Mouse (Mus musculus): ENCODE data around the gene Tbc1d30. TPM values are rescaled to one million over a fixed set of nuclear protein-coding genes. Genes with fewer than 3 reads are reported as not detected.

Gene Tbc1d30
- polyA plus RNA-seq, 1 experiment, result 1.3 TPM

DNA sequence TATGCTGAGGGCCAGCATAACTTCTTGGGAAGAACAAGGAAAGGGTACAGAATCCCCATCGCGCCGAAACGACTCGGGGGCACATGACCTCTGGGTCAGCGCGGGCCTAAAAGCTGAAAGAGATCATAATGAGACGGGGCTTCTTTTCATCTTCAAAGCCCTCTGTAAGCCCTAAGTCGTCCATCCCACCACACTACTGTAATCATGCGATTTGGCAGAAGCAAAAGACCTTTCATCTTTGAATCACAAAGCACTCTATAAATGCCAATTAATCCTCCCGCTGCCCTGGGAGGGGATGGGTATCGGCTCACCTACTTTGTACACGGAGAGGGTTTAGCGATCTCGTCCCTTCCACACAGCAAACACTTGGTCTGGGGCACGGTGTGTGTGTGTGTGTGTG, 112.5 kb downstream of the Tbc1d30 start:
- Histone ChIP-seq H3K27ac (ENCODE audit: control insufficient read depth, insufficient read depth, low read depth, low read length) (no peak overlapping the region), H3K36me3 (ENCODE audit: control insufficient read depth, insufficient read depth, low read length) (no peaks in the 10 kb centered on the region), H3K4me3 (ENCODE audit: control insufficient read depth, low read depth, low read length) (no peak overlapping the region), H3K4me1 (ENCODE audit: control insufficient read depth, insufficient read depth, low read length) (no peaks in the 10 kb centered on the region; the same call in 1 of the 2 replicates), H3K27me3 (ENCODE audit: control insufficient read depth, insufficient read depth, low read length) (no peaks in the 10 kb centered on the region)
- TF ChIP-seq POLR2A (IDR thresholded peaks at IDR 0.05; ENCODE audit: control insufficient read depth, low read depth, low read length), result no peak
- TF ChIP-seq CTCF (IDR thresholded peaks at IDR 0.05; ENCODE audit: control insufficient read depth, insufficient read depth, insufficient replicate concordance, low read depth, low read length), result no peak

DNA sequence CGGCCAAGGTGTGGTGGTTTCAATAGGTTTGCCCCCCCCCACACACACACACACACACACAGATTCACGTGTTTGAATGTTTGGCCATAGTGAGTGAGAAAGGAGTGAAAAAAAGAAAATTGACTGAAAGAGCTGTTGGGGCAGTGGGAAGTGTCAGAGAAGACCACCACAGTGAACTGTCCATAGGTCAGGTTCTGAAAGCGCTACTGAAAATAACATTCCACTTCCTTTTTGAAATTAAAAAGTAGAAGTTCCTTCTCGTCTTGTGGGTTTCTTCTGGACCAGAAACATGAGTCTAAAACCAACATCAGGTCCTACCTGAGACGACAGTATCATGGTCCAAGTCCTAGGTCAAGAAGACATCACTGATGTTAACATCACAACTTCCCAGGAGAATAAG, 113.7 kb downstream of the Tbc1d30 start:
- H3K36me3 ChIP-seq (ENCODE audit: control insufficient read depth, insufficient read depth, low read length), result no peaks in the 10 kb centered on the region
- peak overlapping the region; percentile 17; the same call in 1 of the 2 replicates for H3K4me3 ChIP-seq (ENCODE audit: control insufficient read depth, low read depth, low read length)
- H3K27ac ChIP-seq (ENCODE audit: control insufficient read depth, insufficient read depth, low read depth, low read length), result no peak overlapping the region
- H3K4me1 ChIP-seq (ENCODE audit: control insufficient read depth, insufficient read depth, low read length), result no peaks in the 10 kb centered on the region
- TF ChIP-seq POLR2A (IDR thresholded peaks at IDR 0.05; ENCODE audit: control insufficient read depth, low read depth, low read length) (no peak), CTCF (IDR thresholded peaks at IDR 0.05; ENCODE audit: control insufficient read depth, insufficient read depth, insufficient replicate concordance, low read depth, low read length) (no peak)
- no peaks in the 10 kb centered on the region for H3K27me3 ChIP-seq (ENCODE audit: control insufficient read depth, insufficient read depth, low read length)

DNA sequence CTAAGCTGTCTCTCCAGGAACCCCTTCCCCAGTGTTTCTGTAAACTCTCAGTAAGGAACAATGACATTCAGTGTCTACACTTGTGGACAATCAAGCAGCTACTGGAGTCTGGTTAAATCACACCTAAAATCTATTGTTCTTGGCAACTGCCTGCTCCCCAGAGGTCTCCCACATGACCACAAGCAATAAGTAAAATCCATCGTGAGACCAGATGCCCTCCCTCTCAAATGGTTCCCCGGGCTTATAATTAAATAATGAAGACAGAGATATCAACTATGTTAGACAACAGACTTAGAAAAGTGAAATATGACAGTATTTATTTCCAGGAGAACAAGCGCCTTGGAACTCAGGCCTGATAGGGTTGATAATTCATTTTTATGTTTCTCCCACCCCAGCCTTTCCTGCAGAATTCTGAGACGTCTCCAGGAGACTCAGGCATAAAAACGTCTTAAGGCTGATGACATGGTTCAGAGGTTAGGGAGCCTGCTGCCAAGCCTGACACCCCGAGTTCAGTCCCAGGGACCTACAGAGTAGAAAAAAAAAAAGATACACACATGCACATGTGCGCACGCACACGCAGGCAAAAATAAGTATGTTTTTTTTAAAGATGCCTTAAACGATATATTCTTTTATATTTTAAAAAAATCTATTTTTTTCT, 115.8 kb downstream of the Tbc1d30 start:
- H3K27ac ChIP-seq (ENCODE audit: control insufficient read depth, insufficient read depth, low read depth, low read length), result no peak overlapping the region
- H3K4me3 ChIP-seq (ENCODE audit: control insufficient read depth, low read depth, low read length), result no peak overlapping the region
- no peaks in the 10 kb centered on the region for H3K27me3 ChIP-seq (ENCODE audit: control insufficient read depth, insufficient read depth, low read length)
- H3K4me1 ChIP-seq (ENCODE audit: control insufficient read depth, insufficient read depth, low read length), result no peaks in the 10 kb centered on the region
- TF ChIP-seq CTCF (IDR thresholded peaks at IDR 0.05; ENCODE audit: control insufficient read depth, insufficient read depth, insufficient replicate concordance, low read depth, low read length), result no peak
- TF ChIP-seq POLR2A (IDR thresholded peaks at IDR 0.05; ENCODE audit: control insufficient read depth, low read depth, low read length), result no peak
- no peaks in the 10 kb centered on the region for H3K36me3 ChIP-seq (ENCODE audit: control insufficient read depth, insufficient read depth, low read length)

DNA sequence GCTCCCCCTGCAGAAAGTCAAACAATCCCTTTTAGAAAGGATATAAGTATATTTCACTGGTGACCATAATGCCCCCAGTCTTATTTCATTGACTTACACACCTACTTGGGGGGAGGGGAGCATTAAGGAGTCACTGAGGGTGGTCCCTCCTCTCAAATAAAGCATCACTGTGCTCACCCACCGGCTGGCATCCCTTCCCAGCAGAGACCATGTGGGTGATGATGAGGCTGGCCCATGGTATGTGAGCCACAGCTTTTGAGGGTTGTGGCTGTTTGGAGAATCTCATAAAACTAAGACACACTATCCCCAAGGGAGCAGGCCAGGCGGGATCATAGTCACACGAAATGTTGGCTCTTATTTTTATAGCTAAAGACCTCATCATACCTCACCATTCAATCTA, 116.6 kb downstream of the Tbc1d30 start:
- TF ChIP-seq CTCF (IDR thresholded peaks at IDR 0.05; ENCODE audit: control insufficient read depth, insufficient read depth, insufficient replicate concordance, low read depth, low read length) (no peak), POLR2A (IDR thresholded peaks at IDR 0.05; ENCODE audit: control insufficient read depth, low read depth, low read length) (no peak)
- Histone ChIP-seq H3K27ac (ENCODE audit: control insufficient read depth, insufficient read depth, low read depth, low read length) (no peak overlapping the region), H3K36me3 (ENCODE audit: control insufficient read depth, insufficient read depth, low read length) (no peaks in the 10 kb centered on the region), H3K27me3 (ENCODE audit: control insufficient read depth, insufficient read depth, low read length) (no peaks in the 10 kb centered on the region), H3K4me3 (ENCODE audit: control insufficient read depth, low read depth, low read length) (no peak overlapping the region), H3K4me1 (ENCODE audit: control insufficient read depth, insufficient read depth, low read length) (no peaks in the 10 kb centered on the region)

DNA sequence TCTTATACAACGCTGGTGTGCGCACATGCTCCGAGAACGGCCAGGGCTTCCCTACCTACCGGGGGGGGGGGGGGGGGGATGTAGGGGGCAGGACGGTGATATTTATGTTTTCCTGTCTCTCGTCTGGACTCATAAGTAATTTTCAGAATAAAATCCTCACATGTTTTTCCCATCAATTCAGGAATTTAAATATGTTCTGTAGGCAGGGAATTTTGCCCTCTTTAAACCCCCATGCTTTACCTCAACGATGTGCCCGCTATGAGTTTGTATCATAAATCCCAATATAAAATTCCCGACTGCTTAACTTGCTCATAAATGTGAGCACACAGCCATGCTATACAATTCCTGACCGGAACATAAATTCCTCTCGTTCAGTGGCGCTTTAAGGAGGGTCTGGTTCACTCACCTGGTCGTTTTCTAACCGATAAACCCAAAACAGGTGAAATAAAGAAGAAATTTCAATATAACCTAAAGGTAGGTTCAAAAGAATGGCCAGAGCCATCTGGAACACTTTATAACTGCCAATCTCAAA, 122.6 kb downstream of the Tbc1d30 start:
- no peaks in the 10 kb centered on the region for H3K36me3 ChIP-seq (ENCODE audit: control insufficient read depth, insufficient read depth, low read length)
- H3K4me3 ChIP-seq (ENCODE audit: control insufficient read depth, low read depth, low read length), result no peak overlapping the region
- no peak for TF ChIP-seq CTCF (IDR thresholded peaks at IDR 0.05; ENCODE audit: control insufficient read depth, insufficient read depth, insufficient replicate concordance, low read depth, low read length)
- TF ChIP-seq POLR2A (IDR thresholded peaks at IDR 0.05; ENCODE audit: control insufficient read depth, low read depth, low read length), result no peak
- H3K27ac ChIP-seq (ENCODE audit: control insufficient read depth, insufficient read depth, low read depth, low read length), result no peak overlapping the region
- no peaks in the 10 kb centered on the region; the same call in 1 of the 2 replicates for H3K4me1 ChIP-seq (ENCODE audit: control insufficient read depth, insufficient read depth, low read length)
- no peaks in the 10 kb centered on the region for H3K27me3 ChIP-seq (ENCODE audit: control insufficient read depth, insufficient read depth, low read length)

DNA sequence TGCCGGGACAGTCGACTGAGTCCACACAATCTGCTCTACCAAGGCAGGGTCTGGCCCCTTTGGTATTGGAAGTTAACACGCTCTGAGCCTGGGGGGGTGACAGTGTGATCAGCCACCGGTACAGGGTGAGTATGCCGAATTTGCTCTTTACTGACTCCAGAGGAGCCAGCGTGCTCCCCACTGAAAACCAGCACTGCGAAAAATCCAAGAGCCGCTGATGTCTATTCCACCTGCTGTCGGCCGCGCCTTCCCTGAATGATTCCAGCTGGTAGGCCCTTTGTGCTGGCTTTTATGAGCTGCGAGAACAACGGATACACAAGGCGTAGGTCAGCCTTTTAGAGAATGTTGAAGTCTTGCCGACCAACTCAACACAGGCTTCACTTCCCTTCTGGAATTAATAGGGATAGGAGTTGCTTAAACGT, 123.1 kb downstream of the Tbc1d30 start:
- Histone ChIP-seq H3K4me1 (ENCODE audit: control insufficient read depth, insufficient read depth, low read length) (no peaks in the 10 kb centered on the region; the same call in 1 of the 2 replicates), H3K4me3 (ENCODE audit: control insufficient read depth, low read depth, low read length) (no peak overlapping the region), H3K27ac (ENCODE audit: control insufficient read depth, insufficient read depth, low read depth, low read length) (no peak overlapping the region), H3K27me3 (ENCODE audit: control insufficient read depth, insufficient read depth, low read length) (no peaks in the 10 kb centered on the region), H3K36me3 (ENCODE audit: control insufficient read depth, insufficient read depth, low read length) (no peaks in the 10 kb centered on the region)
- TF ChIP-seq CTCF (IDR thresholded peaks at IDR 0.05; ENCODE audit: control insufficient read depth, insufficient read depth, insufficient replicate concordance, low read depth, low read length) (no peak), POLR2A (IDR thresholded peaks at IDR 0.05; ENCODE audit: control insufficient read depth, low read depth, low read length) (no peak)

DNA sequence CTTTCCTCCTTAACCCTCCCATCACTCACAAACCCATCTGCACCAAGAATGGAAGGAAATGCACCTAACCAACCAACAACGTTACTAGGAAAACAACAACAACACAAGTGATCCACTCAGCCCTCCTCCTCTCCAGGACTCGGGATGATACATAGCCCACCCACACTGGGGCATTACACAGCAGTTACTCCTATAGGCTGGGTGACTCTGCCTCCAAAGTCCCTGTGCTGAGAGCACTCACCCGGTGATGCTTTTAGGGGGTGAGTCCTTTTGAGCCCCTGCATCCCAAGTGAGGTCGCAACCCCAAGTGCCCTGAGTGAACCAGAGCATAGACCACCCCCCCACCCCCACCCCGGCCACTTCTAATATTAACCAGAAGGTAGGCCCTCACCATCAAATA, 123.7 kb downstream of the Tbc1d30 start:
- Histone ChIP-seq H3K27ac (ENCODE audit: control insufficient read depth, insufficient read depth, low read depth, low read length) (no peak overlapping the region), H3K4me3 (ENCODE audit: control insufficient read depth, low read depth, low read length) (no peak overlapping the region), H3K4me1 (ENCODE audit: control insufficient read depth, insufficient read depth, low read length) (no peaks in the 10 kb centered on the region; the same call in 1 of the 2 replicates), H3K36me3 (ENCODE audit: control insufficient read depth, insufficient read depth, low read length) (no peaks in the 10 kb centered on the region), H3K27me3 (ENCODE audit: control insufficient read depth, insufficient read depth, low read length) (no peaks in the 10 kb centered on the region)
- TF ChIP-seq POLR2A (IDR thresholded peaks at IDR 0.05; ENCODE audit: control insufficient read depth, low read depth, low read length), result no peak
- TF ChIP-seq CTCF (IDR thresholded peaks at IDR 0.05; ENCODE audit: control insufficient read depth, insufficient read depth, insufficient replicate concordance, low read depth, low read length), result no peak
